Mouse (Mus musculus) myocyte (in vitro differentiated cells): ENCODE measurements at regions not wholly inside any gene's neighbourhood (a gene's known extent, or its start where the extent isn't known, plus 50 kb on each side); places are given as distances from the start of the nearest gene placed in this dataset.

ENCODE experiments used
- H3K27me3 ChIP-seq: one replicate; pipeline ENCODE4 v1.6.1; 2011; ENCODE audit not compliant: control insufficient read depth, insufficient read depth, insufficient read length
- H3K36me3 ChIP-seq: one replicate; pipeline ENCODE4 v1.6.1; 2011; ENCODE audit not compliant: control insufficient read depth, insufficient read depth
- H3K4me2 ChIP-seq: one replicate; pipeline ENCODE4 v1.6.1; 2011; ENCODE audit warnings: low read depth, control low read depth
- H3K4me3 ChIP-seq: one replicate; pipeline ENCODE4 v1.5.1; 2011; ENCODE audit warnings: mild to moderate bottlenecking, control low read depth, moderate library complexity
- H3K79me2 ChIP-seq: one replicate; pipeline ENCODE4 v1.6.1; 2011; ENCODE audit not compliant: control insufficient read depth, insufficient read depth
- H3ac ChIP-seq: one replicate; pipeline ENCODE4 v1.6.1; 2011; ENCODE audit not compliant: control insufficient read depth, insufficient read length
- CEBPB ChIP-seq: IDR thresholded peaks from 2 replicates; pipeline ENCODE4 v1.6.1; 2011; ENCODE audit warnings: mild to moderate bottlenecking, moderate library complexity; ENCODE audit not compliant: poor library complexity, insufficient read depth, severe bottlenecking
- E2F4 ChIP-seq: IDR thresholded peaks from one replicate; pipeline ENCODE4 v1.6.1; 2011; ENCODE audit warnings: mild to moderate bottlenecking, control low read depth, moderate library complexity; ENCODE audit not compliant: insufficient read depth
- MAX ChIP-seq: IDR thresholded peaks from one replicate; pipeline ENCODE4 v1.6.1; 2011; ENCODE audit warnings: low read depth, mild to moderate bottlenecking, control low read depth
- MYOD1 ChIP-seq, 3 experiments: IDR thresholded peaks; one replicate each; pipeline ENCODE4 v1.6.1; 2011; ENCODE audit warnings: control low read depth in 2 of 3, low read depth in 2 of 3, mild to moderate bottlenecking in 2 of 3, moderate library complexity in 1 of 3; ENCODE audit not compliant: insufficient read length in 2 of 3, control insufficient read depth in 1 of 3
- MYOG ChIP-seq, 3 experiments: IDR thresholded peaks; one replicate each; pipeline ENCODE4 v1.6.1; 2011; ENCODE audit warnings: control low read depth in 2 of 3, low read depth in 2 of 3, mild to moderate bottlenecking in 2 of 3; ENCODE audit not compliant: insufficient read length in 2 of 3, control insufficient read depth in 1 of 3, insufficient read depth in 1 of 3
- POLR2A ChIP-seq: IDR thresholded peaks from one replicate; pipeline ENCODE4 v1.6.1; 2011; ENCODE audit warnings: low read depth, mild to moderate bottlenecking, control low read depth, moderate library complexity; ENCODE audit not compliant: insufficient read length
- POLR2AphosphoS2 ChIP-seq: IDR thresholded peaks from one replicate; pipeline ENCODE4 v1.6.1; 2011; ENCODE audit warnings: low read depth, control low read depth; ENCODE audit not compliant: insufficient read length
- REST ChIP-seq: IDR thresholded peaks from one replicate; pipeline ENCODE4 v1.6.1; 2011; ENCODE audit warnings: mild to moderate bottlenecking, control low read depth, moderate library complexity; ENCODE audit not compliant: insufficient read depth, insufficient read length
- SRF ChIP-seq: IDR thresholded peaks from one replicate; pipeline ENCODE4 v1.6.1; 2011; ENCODE audit warnings: low read depth; ENCODE audit not compliant: control insufficient read depth, insufficient read length
- TCF12 ChIP-seq: IDR thresholded peaks from one replicate; pipeline ENCODE4 v1.6.1; 2011; ENCODE audit warnings: mild to moderate bottlenecking, control low read depth; ENCODE audit not compliant: poor library complexity, insufficient read depth, severe bottlenecking
- TCF3 ChIP-seq: IDR thresholded peaks from one replicate; pipeline ENCODE4 v1.6.1; 2011; ENCODE audit warnings: low read depth, control low read depth; ENCODE audit not compliant: insufficient read length
- USF1 ChIP-seq: IDR thresholded peaks from one replicate; pipeline ENCODE4 v1.6.1; 2011; ENCODE audit warnings: low read depth, mild to moderate bottlenecking, control low read depth, moderate library complexity

DNA sequence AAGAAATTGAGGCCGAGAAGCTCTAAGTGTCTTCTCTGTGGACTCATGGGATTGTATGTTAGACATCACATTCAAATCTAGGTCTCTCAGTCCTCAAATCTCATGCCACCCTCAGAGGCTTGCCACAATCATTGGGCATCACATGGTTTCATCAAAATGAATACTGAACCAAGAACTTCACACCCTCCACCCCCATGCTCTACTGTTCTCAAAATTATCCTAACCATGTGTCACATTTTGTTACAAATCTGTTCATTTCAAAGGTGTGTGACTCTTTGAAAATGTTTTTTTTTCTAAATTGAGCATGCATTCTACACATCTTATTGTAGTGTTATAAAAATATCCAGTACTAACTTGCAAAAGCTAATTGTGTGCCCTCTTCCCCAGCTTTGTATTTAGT lies 275.9 kb downstream of the Galc start:
- TF ChIP-seq TCF12 (no peak), MAX (no peak), POLR2A (no peak), REST (no peak), POLR2AphosphoS2 (no peak), TCF3 (no peak), MYOD1 (IDR thresholded peaks at IDR 0.05; ENCODE audit: control insufficient read depth in 1 of 3, insufficient read length in 2 of 3, low read depth in 2 of 3) (no peak), USF1 (no peak), CEBPB (no peak), MYOG (IDR thresholded peaks at IDR 0.05; ENCODE audit: control insufficient read depth in 1 of 3, insufficient read depth in 1 of 3, insufficient read length in 2 of 3, low read depth in 2 of 3) (no peak)
- no peaks in the 10 kb centered on the region for H3K36me3 ChIP-seq
- H3K4me2 ChIP-seq, result no peak overlapping the region
- H3K27me3 ChIP-seq, result no peaks in the 10 kb centered on the region
- no peaks in the 10 kb centered on the region for H3K79me2 ChIP-seq
- no peak overlapping the region for H3ac ChIP-seq
- H3K4me3 ChIP-seq, result no peak overlapping the region

- TF ChIP-seq REST (no peak), MYOG (IDR thresholded peaks at IDR 0.05; ENCODE audit: control insufficient read depth in 1 of 3, insufficient read depth in 1 of 3, insufficient read length in 2 of 3, low read depth in 2 of 3) (no peak), E2F4 (no peak), MYOD1 (IDR thresholded peaks at IDR 0.05; ENCODE audit: control insufficient read depth in 1 of 3, insufficient read length in 2 of 3, low read depth in 2 of 3) (no peak), TCF3 (no peak), MAX (no peak), SRF (no peak), CEBPB (no peak), POLR2A (no peak), TCF12 (no peak), POLR2AphosphoS2 (no peak), USF1 (no peak)
- Histone ChIP-seq H3ac (no peak overlapping the region), H3K4me2 (no peak overlapping the region), H3K4me3 (no peak overlapping the region), H3K36me3 (no peaks in the 10 kb centered on the region), H3K27me3 (no peaks in the 10 kb centered on the region), H3K79me2 (no peaks in the 10 kb centered on the region)
Observed at GRCm38 (mm10) chr12:97978668-97979067, 280.6 kb downstream of the Galc start.

DNA sequence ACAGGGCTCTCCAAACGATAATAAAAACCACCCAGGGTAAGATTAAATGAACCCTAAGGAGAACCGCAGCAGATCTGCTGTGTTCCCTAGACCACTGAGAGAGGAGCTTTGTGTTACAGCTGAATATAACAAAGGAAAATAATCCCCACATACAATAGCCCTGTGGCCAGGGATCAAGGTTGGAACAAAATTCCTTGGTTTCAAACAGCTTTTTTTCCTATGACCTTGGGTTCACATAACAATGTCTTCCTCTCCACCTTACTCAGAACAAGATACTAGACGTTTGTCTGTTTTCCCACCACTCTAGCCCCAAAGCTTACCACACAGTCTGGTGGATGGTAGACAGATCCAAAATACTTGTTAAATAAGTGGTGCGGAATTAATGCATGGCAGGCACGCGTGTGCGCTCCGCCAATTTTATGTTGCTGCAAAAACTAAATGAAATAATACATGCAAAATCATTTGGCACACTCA lies 281.0 kb downstream of the Galc start:
- no peak for TF ChIP-seq TCF3
- H3K27me3 ChIP-seq, result no peaks in the 10 kb centered on the region
- H3K79me2 ChIP-seq, result no peaks in the 10 kb centered on the region
- H3K36me3 ChIP-seq, result no peaks in the 10 kb centered on the region
- no peak overlapping the region for H3K4me2 ChIP-seq
- H3K4me3 ChIP-seq, result no peak overlapping the region
- no peak overlapping the region for H3ac ChIP-seq

GRCm38 (mm10) chr12:97977633-97978032 lies 281.6 kb downstream of the Galc start:
- Histone ChIP-seq H3K36me3 (no peaks in the 10 kb centered on the region), H3K4me3 (no peak overlapping the region), H3K27me3 (no peaks in the 10 kb centered on the region), H3ac (no peak overlapping the region), H3K79me2 (no peaks in the 10 kb centered on the region), H3K4me2 (no peak overlapping the region)
- TF ChIP-seq USF1 (no peak), REST (no peak)

- H3ac ChIP-seq, result no peak overlapping the region
- no peaks in the 10 kb centered on the region for H3K79me2 ChIP-seq
- TF ChIP-seq MYOD1 (IDR thresholded peaks at IDR 0.05; ENCODE audit: control insufficient read depth in 1 of 3, insufficient read length in 2 of 3, low read depth in 2 of 3) (no peak), E2F4 (no peak), POLR2A (no peak), MYOG (IDR thresholded peaks at IDR 0.05; ENCODE audit: control insufficient read depth in 1 of 3, insufficient read depth in 1 of 3, insufficient read length in 2 of 3, low read depth in 2 of 3) (no peak), REST (no peak), CEBPB (no peak), TCF12 (no peak), MAX (no peak), TCF3 (no peak)
- no peaks in the 10 kb centered on the region for H3K36me3 ChIP-seq
- no peak overlapping the region for H3K4me3 ChIP-seq
- H3K27me3 ChIP-seq, result no peaks in the 10 kb centered on the region
- H3K4me2 ChIP-seq, result no peak overlapping the region
Observed at GRCm38 (mm10) chr12:97973909-97974510, 285.2 kb downstream of the Galc start.
